ENCODE assay signal across 25 mouse cellular contexts in the genomic region with DNA sequence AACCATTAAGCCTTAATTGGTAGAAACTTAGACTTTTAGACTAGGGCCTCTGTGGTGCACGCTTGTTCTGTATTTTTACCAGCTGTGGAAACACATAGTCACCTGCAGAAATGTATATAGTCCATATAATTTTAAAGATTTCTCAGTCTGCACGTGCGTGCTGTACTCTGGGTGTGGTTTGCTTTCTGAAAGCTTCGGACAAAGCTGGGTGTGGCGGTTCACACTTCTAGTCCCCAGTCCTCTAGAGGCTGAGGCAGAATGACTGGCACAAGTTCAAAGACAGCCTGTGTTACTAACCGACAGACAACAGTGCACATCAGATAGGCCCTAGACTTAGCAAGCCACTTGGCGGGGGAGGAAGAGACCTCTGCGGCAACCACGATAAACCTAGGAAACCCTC. TPM values are rescaled to one million over a fixed set of nuclear protein-coding genes. Genes with fewer than 3 reads are reported as not detected.
DNase-seq lines count a peak whose midpoint lies in the region; ATAC-seq lines count a peak whose summit lies in the region.
"Had no signal": no experiment of that assay in that cellular context is flagged by ENCODE, and none has a peak within 500 bp of the region (broad histone marks: within the 10 kb centered on the region; RNA-seq: fewer than 3 reads in every experiment).

No protein-coding gene starts in this region.

- no peaks in the 10 kb centered on the region for H3K9me3 ChIP-seq in heart, embryonic 11.5 days (replicated peaks; ENCODE audit: control insufficient read depth, low read length)
- H3K9me3 ChIP-seq in kidney, embryonic 16.5 days (ENCODE audit: low read length), result no peaks in the 10 kb centered on the region
- no peaks in the 10 kb centered on the region for H3K9me3 ChIP-seq in intestine, embryonic 15.5 days
- H3K9me3 ChIP-seq: forebrain, embryonic 13.5 days; hindbrain, embryonic 12.5 days; limb, embryonic 10.5 days; liver, embryonic 15.5 days; midbrain, embryonic 15.5 days; neural tube, embryonic 12.5 days had no signal

- no peaks in the 10 kb centered on the region for H3K36me3 ChIP-seq in heart, embryonic 11.5 days (ENCODE audit: control insufficient read depth, insufficient read depth, low read length)
- no peaks in the 10 kb centered on the region for H3K36me3 ChIP-seq in kidney, embryonic 16.5 days (ENCODE audit: insufficient read depth, low read length)
- no peaks in the 10 kb centered on the region for H3K36me3 ChIP-seq in intestine, embryonic 15.5 days
- H3K36me3 ChIP-seq: hindbrain, embryonic 12.5 days; limb, embryonic 10.5 days; liver, embryonic 15.5 days; midbrain, embryonic 15.5 days; neural tube, embryonic 12.5 days had no signal

- 80% methylated on average over 9 of the region's 9 CpGs for WGBS in heart, embryonic 11.5 days (ENCODE audit: insufficient replicate concordance)
- 87% methylated on average over 9 of the region's 9 CpGs for WGBS in kidney, embryonic 16.5 days
- 88% methylated on average over 9 of the region's 9 CpGs for WGBS in intestine, embryonic 15.5 days

- no peak overlapping the region for H3K27ac ChIP-seq in heart, embryonic 11.5 days (ENCODE audit: low read depth, low read length)
- 0 out of 2 replicates have a peak overlapping the region, but pooled peaks have one; percentile 7 for H3K27ac ChIP-seq in kidney, embryonic 16.5 days (ENCODE audit: low read length)
- no peak overlapping the region for H3K27ac ChIP-seq in intestine, embryonic 15.5 days
- H3K27ac ChIP-seq: forebrain, embryonic 13.5 days; heart, adult 2 months; hindbrain, embryonic 12.5 days; limb, embryonic 10.5 days; liver, embryonic 15.5 days; midbrain, embryonic 15.5 days; neural tube, embryonic 12.5 days had no signal

- H3K27me3 ChIP-seq in heart, embryonic 11.5 days (ENCODE audit: control insufficient read depth, insufficient read depth, low read length), result no peaks in the 10 kb centered on the region
- no peaks in the 10 kb centered on the region for H3K27me3 ChIP-seq in kidney, embryonic 16.5 days (ENCODE audit: insufficient read depth, low read length)
- no peaks in the 10 kb centered on the region for H3K27me3 ChIP-seq in intestine, embryonic 15.5 days (replicated peaks)
- H3K27me3 ChIP-seq: forebrain, embryonic 13.5 days; hindbrain, embryonic 12.5 days; liver, embryonic 15.5 days; midbrain, embryonic 15.5 days; neural tube, embryonic 12.5 days had no signal

- H3K4me1 ChIP-seq in heart, embryonic 11.5 days (ENCODE audit: control insufficient read depth, insufficient read depth, low read length), result no peaks in the 10 kb centered on the region
- 0 out of 2 replicates have a peak, but pooled peaks cover 3% of the 10 kb centered on the region for H3K4me1 ChIP-seq in kidney, embryonic 16.5 days (ENCODE audit: insufficient read depth, low read length)
- no peaks in the 10 kb centered on the region for H3K4me1 ChIP-seq in intestine, embryonic 15.5 days (replicated peaks)
- H3K4me1 ChIP-seq: forebrain, embryonic 13.5 days; hindbrain, embryonic 12.5 days; limb, embryonic 10.5 days; liver, embryonic 15.5 days; midbrain, embryonic 15.5 days; neural tube, embryonic 12.5 days had no signal

- H3K9ac ChIP-seq in heart, embryonic 11.5 days (ENCODE audit: low read depth, low read length), result no peak overlapping the region
- no peak overlapping the region for H3K9ac ChIP-seq in kidney, embryonic 16.5 days (replicated peaks; ENCODE audit: low read length)
- H3K9ac ChIP-seq in intestine, embryonic 15.5 days, result no peak overlapping the region
- H3K9ac ChIP-seq: forebrain, embryonic 13.5 days; hindbrain, embryonic 12.5 days; liver, embryonic 15.5 days; midbrain, embryonic 15.5 days; neural tube, embryonic 12.5 days had no signal

- DNase-seq in heart, adult 8-10 months (ENCODE audit: low spot score), result peak; percentile 29
- DNase-seq in kidney, postnatal 25 days, result no peak
- peak; percentile 23 for DNase-seq in ES-CJ7 (ENCODE audit: low read depth, low spot score)
- DNase-seq in frontal cortex, postnatal 25 days (ENCODE audit: low spot score in 2 of 2), result no peak
- no peak for DNase-seq in frontal cortex, adult 2 months (ENCODE audit: extremely low spot score in 1 of 2, low spot score in 1 of 2)
- DNase-seq: adrenal gland, adult 8-10 months; cerebellum, adult 11-12 months; cerebellum, postnatal 25 days; gastrocnemius, postnatal 10 days; layer of hippocampus, adult 9-11 months; liver; right cerebral cortex, postnatal 25 days; spleen, adult 18-20 months had no signal

- no peak overlapping the region for H3K4me3 ChIP-seq in heart, embryonic 11.5 days (ENCODE audit: low read depth, low read length)
- no peak overlapping the region for H3K4me3 ChIP-seq in kidney, embryonic 16.5 days (ENCODE audit: low read length)
- no peak overlapping the region for H3K4me3 ChIP-seq in intestine, embryonic 15.5 days (replicated peaks)
- H3K4me3 ChIP-seq: forebrain, embryonic 13.5 days; heart, adult 2 months; hindbrain, embryonic 12.5 days; limb, embryonic 10.5 days; liver, embryonic 15.5 days; midbrain, embryonic 15.5 days; neural tube, embryonic 12.5 days had no signal

- no peak overlapping the region for H3K4me2 ChIP-seq in heart, embryonic 11.5 days
- H3K4me2 ChIP-seq in kidney, embryonic 16.5 days (replicated peaks; ENCODE audit: low read depth, low read length), result no peak overlapping the region
- H3K4me2 ChIP-seq in intestine, embryonic 15.5 days (replicated peaks), result no peak overlapping the region
- H3K4me2 ChIP-seq: forebrain, embryonic 13.5 days; hindbrain, embryonic 12.5 days; liver, embryonic 15.5 days; midbrain, embryonic 15.5 days; neural tube, embryonic 12.5 days had no signal

- ATAC-seq in heart, embryonic 11.5 days (replicated peaks; ENCODE audit: insufficient number of reproducible peaks, low FRiP score, low TSS enrichment), result no peak
- peak; percentile 39; the same call in 1 of the 2 replicates for ATAC-seq in kidney, embryonic 16.5 days (ENCODE audit: low FRiP score, low TSS enrichment)
- ATAC-seq in intestine, embryonic 15.5 days, result peak; percentile 34; the same call in 1 of the 2 replicates
- ATAC-seq: activated CD4-positive, CD25-positive, alpha-beta regulatory T cell, adult 4 months; CD4-positive, CD25-positive, alpha-beta regulatory T cell, adult 4 months; forebrain, embryonic 13.5 days; midbrain, embryonic 15.5 days had no signal

RNA-seq across cellular contexts. Expression of gene Gsk3b, which starts 56.2 kb away (rescaled TPM):
- total RNA-seq in heart, adult 8-10 months (2022), result 10 to 100 TPM; 48.8 to 54.3 (median 53.0) TPM
- 41.2 and 57.5 TPM in 2 replicates for polyA plus RNA-seq in heart, embryonic 11.5 days (2014; fragmentation: Nextera tagmentation; extraction: Ambion mirVana)
- 50.3 and 56.2 TPM in 2 replicates for polyA plus RNA-seq in kidney, embryonic 16.5 days (2015; fragmentation: Nextera tagmentation; extraction: Ambion mirVana)
- 45.6 and 48.4 TPM in 2 replicates for polyA plus RNA-seq in intestine, embryonic 15.5 days (2015; fragmentation: Nextera tagmentation; extraction: Ambion mirVana)
- polyA plus RNA-seq in frontal cortex, adult 2 months (2012; rRNA removed), result 44.6 and 45.3 TPM in 2 replicates

Comparison
In these comparisons a context has a peak if more than half of its experiments do, and no peak if none do; other contexts are left out.
1. DNase-seq: peak in heart, adult 8-10 months (single experiment) and ES-CJ7 (single experiment); none in kidney, postnatal 25 days (0 of 2), frontal cortex, postnatal 25 days (0 of 2) and frontal cortex, adult 2 months (0 of 2).